Mouse (Mus musculus): ENCODE measurements around the gene Rnf7. TPM values are rescaled to one million over a fixed set of nuclear protein-coding genes. Genes with fewer than 3 reads are reported as not detected.

Rnf7 gene
- total RNA-seq, 2 experiments from 2014 or later = 71.2 to 85.8 TPM

DNA sequence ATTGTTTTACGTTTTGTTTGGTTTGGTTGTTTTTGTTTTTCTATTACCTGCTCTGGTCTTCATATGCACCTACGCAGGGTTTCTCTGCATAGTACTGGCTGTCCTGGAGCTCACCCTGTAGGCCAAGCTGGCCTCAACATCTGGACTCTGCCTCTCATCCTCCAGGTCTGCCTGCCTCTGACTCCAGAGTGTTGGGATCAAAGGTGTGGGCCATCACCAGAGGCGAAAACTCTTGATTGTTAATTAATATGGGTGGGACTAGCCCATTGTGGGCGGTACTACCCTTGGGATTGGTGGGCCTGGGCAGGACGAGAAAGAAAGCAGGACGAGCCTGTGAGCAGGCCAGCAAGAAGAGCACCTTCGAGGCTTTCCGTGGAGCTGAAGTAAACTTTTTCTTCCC, 54.4 kb downstream of the Rnf7 start:
- intact Hi-C loops (cut with DNase I) = no loop called here
- no peak for DNase-seq (ENCODE audit: low spot score)

Other genes with a start within 250 kb of the Rnf7 start
- 10 to 100 TPM; 58.9 to 64.6 TPM for gene Atp1b3, start 114.2 kb downstream of the Rnf7 start, total RNA-seq (2021)
- not detected for gene Gm28729, start 46.6 kb upstream of the Rnf7 start, total RNA-seq (2021)
- gene Rasa2, start 152.9 kb upstream of the Rnf7 start, total RNA-seq (2021) = 1 to 10 TPM; 5.5 to 6.0 TPM

All from heart, postnatal 25 days (tissue).